Mouse (Mus musculus): Measurements from ENCODE around the gene Fam216b.

GRCm38 (mm10) chr14:78126670-78127069 is 37.9 kb upstream of the Fam216b start:
- TF ChIP-seq POLR2A (IDR thresholded peaks at IDR 0.05; ENCODE audit: borderline replicate concordance, insufficient read depth, low read length) (no peak), CTCF (IDR thresholded peaks at IDR 0.05; ENCODE audit: borderline replicate concordance, insufficient read depth, low read depth, low read length) (no peak)

Measured in cerebellum, adult 2 months (tissue).